Mouse (Mus musculus) embryonic fibroblast, embryonic 13.5 days (primary cell): ENCODE data around the gene Tent5b.

Experiments
- CTCF ChIP-seq: IDR thresholded peaks from 2 replicates; pipeline ENCODE4 v1.5.1; 2011; ENCODE audit warnings: mild to moderate bottlenecking, control low read depth, low read length, moderate library complexity, borderline replicate concordance; ENCODE audit not compliant: insufficient read depth
- POLR2A ChIP-seq: IDR thresholded peaks from 2 replicates; pipeline ENCODE4 v1.6.1; 2011; ENCODE audit warnings: low read depth, mild to moderate bottlenecking, control low read depth, low read length, moderate library complexity

DNA sequence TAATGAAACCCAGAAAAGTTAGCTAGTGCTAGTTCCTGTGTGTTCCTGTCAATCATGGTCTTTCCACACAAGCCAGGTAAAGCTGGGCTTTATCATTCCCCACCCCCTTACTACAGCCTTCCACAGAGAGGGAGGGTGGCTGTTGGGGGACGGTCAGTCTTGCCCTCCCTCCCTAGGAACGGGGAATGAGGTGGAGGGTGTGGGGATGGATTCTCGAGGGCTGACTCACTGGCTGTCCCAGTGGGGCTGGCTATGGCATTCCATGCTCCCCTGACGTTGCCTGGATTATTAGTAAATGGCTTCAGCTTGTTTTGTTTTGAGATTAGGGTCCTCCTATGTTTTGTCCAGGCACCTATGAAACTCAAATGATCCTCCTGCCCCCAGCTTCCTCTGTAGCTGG is 1.6 kb downstream of the Tent5b start:
- no peak for TF ChIP-seq CTCF
- no peak for TF ChIP-seq POLR2A
